Mouse (Mus musculus): ENCODE results near the gene Tuba1c. TPM values are rescaled to one million over a fixed set of nuclear protein-coding genes. Genes with fewer than 3 reads are reported as not detected.

The Tuba1c gene
- 111 and 135 TPM in 2 replicates for polyA plus RNA-seq (2016; fragmentation: Nextera tagmentation; extraction: Ambion mirVana)

DNA sequence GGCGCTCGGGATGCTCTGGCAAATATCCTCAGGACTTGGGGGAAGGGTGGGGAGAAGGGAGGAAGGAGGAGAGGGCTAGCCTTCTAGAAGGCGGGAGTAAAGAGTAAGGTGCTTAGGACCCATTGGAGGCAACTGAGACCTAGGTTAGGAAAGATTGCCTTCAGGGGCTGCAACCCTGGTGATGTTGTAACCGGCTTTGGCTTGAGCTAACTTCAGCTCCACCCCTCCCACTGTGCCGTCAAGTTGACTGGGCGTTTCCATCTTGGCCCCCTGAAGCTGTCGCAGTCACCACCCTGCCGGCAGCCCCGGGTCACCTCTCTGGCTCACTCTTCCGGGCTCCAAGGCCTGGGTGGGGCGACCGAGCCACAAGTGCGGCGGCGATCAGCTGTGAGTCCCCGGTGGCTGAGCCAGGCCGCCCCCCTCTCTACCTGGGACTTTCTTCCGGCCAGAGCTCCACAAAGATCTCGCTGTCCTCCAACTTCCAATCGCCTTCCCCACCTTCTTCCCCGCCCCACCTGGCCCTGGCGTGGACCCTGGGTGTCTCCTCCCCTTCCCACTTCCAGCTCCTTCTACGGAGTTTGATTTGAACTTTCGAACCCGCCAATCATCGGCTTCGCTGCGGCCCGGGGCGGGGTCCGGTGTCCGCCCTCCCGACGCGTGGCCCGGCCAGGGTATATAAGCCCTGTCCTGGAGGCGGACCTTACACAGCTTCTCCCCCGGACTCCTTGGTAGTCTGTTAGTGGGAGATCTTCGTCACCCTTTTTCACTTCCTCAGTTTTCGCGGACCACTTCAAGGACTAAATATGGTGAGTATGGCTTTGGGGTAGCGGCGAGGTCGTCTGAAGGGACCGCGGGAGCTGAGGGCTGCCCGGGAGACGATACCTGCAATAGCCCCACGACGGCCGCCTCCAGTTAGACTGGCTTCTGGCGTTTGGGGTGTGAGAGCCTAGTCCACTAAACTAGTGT is at the start of gene Tuba1c:
Gene Tuba1c, plus strand, starts transcription at position 273 of the 966 bp plus-strand sequence.
- WGBS = under 1% methylated on average over 52 of the region's 52 CpGs
- peaks cover 12% of the 10 kb centered on the region for H3K36me3 ChIP-seq
- peaks cover 45% of the 10 kb centered on the region for H3K4me1 ChIP-seq (replicated peaks)
- peak; percentile 91 for DNase-seq (ENCODE audit: low spot score)
- H3K9me3 ChIP-seq = no peaks in the 10 kb centered on the region
- peak within 1 kb of the TSS; percentile 90 for H3K27ac ChIP-seq
- H3K27me3 ChIP-seq (ENCODE audit: insufficient read depth, poor library complexity, severe bottlenecking) = peaks cover 10% of the 10 kb centered on the region
- H3K4me3 ChIP-seq = peak within 1 kb of the TSS; percentile 64

DNA sequence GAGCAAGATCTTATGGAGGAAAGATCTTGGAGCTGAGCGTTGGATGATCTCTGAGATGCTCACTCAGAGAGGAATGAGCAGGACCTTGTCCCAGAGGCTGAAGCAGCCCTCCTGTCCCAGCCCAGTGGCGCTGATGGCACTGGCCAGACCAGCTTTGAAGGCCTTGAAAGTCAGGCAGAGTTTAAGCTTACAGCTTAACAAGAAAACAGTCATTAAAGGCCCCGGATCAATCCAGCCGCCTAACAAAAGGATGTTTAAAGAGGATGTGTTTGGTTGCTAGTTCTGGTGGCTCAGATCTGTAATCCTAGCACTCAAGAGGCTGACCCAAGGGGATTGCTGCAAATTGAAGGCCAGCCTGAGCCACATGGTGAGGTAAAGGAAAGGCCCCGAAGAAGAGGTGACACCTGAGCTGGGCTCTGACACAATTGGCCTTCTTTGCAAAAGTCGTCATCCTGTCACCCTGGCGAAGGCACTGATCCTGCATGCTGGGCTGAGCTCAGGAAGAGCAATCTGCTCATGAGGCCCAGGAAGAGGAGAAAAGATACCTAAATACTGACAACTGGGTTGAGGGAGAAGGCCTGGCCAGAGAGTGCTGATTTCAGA is 49.6 kb upstream of the Tuba1c start:
- Histone ChIP-seq H3K36me3 (no peaks in the 10 kb centered on the region), H3K9me3 (no peaks in the 10 kb centered on the region), H3K4me3 (no peak overlapping the region), H3K27me3 (ENCODE audit: insufficient read depth, poor library complexity, severe bottlenecking) (no peaks in the 10 kb centered on the region), H3K27ac (peak overlapping the region; percentile 66), H3K4me1 (replicated peaks) (peaks cover 77% of the 10 kb centered on the region)
- no peak for DNase-seq (ENCODE audit: low spot score)
- 54% methylated on average over 7 of the region's 7 CpGs for WGBS

DNA sequence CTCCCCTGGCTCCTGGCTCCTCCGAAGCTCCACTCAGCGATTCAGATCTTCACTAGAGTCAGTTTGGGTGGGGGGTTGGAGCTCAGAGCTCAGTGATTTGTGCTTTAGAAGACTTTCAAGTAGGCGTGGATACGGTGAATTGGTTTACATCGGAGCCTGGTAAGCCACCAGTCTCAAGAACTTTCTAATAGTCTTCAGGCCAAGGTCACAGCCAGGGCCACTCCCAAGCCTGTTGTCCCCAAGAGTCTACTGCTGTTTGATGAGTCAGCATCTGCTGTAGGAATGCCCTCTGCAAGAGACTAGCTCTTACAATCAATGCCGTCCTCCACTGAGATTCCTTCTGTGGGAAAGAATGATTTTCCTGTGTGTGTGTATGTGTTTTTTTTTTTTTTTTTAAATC is 47.6 kb upstream of the Tuba1c start:
- WGBS = 76% methylated on average over 6 of the region's 6 CpGs
- Histone ChIP-seq H3K27ac (peak overlapping the region; percentile 95), H3K4me1 (replicated peaks) (peaks cover 91% of the 10 kb centered on the region), H3K27me3 (ENCODE audit: insufficient read depth, poor library complexity, severe bottlenecking) (no peaks in the 10 kb centered on the region), H3K36me3 (no peaks in the 10 kb centered on the region), H3K4me3 (no peak overlapping the region), H3K9me3 (no peaks in the 10 kb centered on the region)
- DNase-seq (ENCODE audit: low spot score) = no peak

DNA sequence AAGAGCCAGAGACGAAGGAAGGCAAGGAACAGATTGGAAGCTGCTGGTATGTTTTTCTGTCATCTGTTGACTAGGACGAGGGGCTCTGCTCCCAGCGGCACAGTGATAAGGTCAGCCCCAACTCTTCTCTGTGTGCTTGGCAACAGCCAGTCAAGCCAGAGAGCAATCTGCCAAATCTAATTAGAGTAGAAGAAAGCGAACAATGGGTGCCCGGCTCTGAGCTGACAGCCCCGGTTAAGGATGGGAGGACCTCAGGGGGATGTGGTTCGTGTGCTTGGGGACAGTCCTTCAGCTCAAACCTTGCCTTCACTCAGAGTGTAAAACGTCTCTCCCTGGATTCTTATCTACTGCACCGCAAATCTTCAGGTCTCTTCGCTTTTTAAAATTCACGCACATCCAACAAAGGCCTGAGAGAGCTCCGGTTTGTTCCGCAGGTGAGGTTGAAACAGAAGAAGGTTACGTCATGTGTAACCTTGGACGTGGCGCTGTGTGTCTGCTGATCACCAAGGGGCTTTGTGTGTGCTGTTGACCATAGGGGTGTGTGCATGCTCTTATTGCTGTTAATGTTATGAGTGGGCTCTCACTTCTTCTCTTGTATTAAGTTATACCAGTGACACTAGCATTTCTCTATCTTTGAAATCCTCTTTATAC is 46.1 kb upstream of the Tuba1c start:
- Histone ChIP-seq H3K27me3 (ENCODE audit: insufficient read depth, poor library complexity, severe bottlenecking) (no peaks in the 10 kb centered on the region), H3K4me3 (peak overlapping the region; percentile 59), H3K4me1 (replicated peaks) (peaks cover 91% of the 10 kb centered on the region), H3K27ac (peak overlapping the region; percentile 95), H3K36me3 (peaks cover under 1% of the 10 kb centered on the region; the same call in 1 of the 2 replicates), H3K9me3 (no peaks in the 10 kb centered on the region)
- WGBS = 26% methylated on average over 16 of the region's 16 CpGs
- DNase-seq (ENCODE audit: low spot score) = peak; percentile 80

DNA sequence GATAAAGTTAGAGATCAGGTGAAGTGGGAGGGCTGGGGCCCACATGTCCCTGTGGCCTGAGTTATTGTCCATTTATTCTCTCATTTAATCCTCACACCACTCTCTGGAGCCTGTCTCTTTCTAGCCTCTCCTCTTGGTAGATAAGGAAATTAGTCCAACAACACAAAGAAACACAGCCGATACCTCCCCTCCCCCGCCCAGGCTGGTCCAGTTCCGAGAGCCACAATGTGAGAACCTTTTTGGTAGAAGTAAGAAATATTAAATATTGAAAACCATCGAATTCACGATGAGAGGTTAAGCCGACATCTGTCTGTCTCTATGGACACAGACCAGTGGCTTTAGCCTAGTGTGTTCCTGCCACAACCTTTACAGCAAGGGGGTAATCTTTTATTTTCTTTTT is 45.0 kb upstream of the Tuba1c start:
- DNase-seq (ENCODE audit: low spot score) = no peak
- Histone ChIP-seq H3K4me1 (replicated peaks) (peaks cover 92% of the 10 kb centered on the region), H3K4me3 (peak overlapping the region; percentile 59), H3K36me3 (peaks cover 12% of the 10 kb centered on the region), H3K27me3 (ENCODE audit: insufficient read depth, poor library complexity, severe bottlenecking) (no peaks in the 10 kb centered on the region), H3K9me3 (no peaks in the 10 kb centered on the region), H3K27ac (peak overlapping the region; percentile 95)
- WGBS = 28% methylated on average over 6 of the region's 6 CpGs

DNA sequence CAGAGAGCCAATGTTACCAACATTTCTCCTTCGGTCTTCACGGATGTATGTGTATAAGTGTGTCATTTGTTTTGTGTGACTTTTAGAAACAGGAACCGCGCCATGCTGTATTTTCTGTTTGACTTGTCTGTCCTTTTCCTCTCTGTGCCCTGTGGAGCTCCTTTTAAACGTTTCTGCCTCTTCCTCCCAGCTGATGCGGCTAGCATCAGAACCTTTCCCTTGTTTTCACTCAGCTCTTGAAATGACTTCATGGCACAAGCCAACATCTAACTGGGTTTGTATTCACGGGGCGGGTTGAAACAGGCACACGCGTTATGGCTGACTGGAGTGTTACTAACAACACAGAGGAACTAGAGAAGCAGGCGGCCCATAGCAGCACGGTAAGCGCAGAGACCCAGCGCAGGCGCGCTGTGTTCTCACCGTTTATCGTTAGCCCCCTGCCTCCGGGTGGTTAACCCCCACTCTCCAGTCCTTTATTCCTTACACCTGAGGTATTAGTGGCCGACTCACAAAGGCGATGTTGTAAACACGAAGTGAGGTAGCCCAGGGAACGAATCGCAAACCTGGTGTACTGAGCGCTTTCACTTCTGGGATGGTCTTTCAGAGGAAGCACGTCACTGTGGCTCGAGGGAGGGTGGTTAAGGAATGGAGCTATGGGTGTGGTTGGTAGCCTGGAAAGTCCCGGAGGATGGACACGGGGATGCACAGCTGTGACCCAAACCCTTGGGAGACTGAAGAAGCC is 44.3 kb upstream of the Tuba1c start:
- H3K4me3 ChIP-seq = peak overlapping the region; percentile 59
- no peaks in the 10 kb centered on the region for H3K27me3 ChIP-seq (ENCODE audit: insufficient read depth, poor library complexity, severe bottlenecking)
- no peaks in the 10 kb centered on the region for H3K9me3 ChIP-seq
- peak overlapping the region; percentile 95 for H3K27ac ChIP-seq
- 3% methylated on average over 29 of the region's 29 CpGs for WGBS
- H3K4me1 ChIP-seq (replicated peaks) = peaks cover 92% of the 10 kb centered on the region
- peaks cover 12% of the 10 kb centered on the region for H3K36me3 ChIP-seq
- peak; percentile 75 for DNase-seq (ENCODE audit: low spot score)

DNA sequence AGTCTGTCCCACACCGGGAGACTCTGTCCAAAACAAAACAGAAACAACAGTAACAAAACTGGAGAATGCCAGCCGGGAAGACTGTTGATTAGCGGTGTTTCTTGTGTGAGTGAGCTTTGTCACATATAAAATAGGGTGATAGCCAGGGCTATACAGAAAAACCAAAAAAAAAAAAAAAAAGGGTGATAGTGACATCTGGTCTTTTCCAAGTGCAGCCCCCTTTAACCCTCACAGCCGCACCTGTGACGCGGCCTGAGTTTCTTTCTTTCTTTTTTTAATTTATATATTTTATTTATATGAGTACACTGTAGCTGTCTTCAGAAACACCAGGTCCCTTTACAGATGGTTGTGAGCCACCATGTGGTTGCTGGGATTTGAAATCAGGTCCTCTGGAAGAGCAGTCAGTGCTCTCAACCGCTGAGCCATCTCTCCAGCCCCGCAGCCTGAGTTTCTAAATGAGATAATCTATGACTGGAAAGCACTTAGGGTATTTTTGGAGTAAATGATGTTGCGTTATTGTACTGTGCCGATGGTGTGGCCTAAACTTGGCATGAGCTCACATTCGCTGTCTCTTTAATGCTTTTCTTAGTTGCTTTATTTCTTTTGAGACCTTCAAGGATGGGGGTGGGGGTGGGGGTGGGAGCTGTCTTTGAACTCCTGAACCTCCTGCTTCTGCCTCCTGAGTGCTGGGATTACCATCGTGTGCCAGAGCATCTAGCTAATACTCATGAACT is 43.5 kb upstream of the Tuba1c start:
- peaks cover 12% of the 10 kb centered on the region for H3K36me3 ChIP-seq
- DNase-seq (ENCODE audit: low spot score) = peak; percentile 40
- peaks cover 98% of the 10 kb centered on the region for H3K4me1 ChIP-seq (replicated peaks)
- 23% methylated on average over 12 of the region's 12 CpGs for WGBS
- no peaks in the 10 kb centered on the region for H3K9me3 ChIP-seq
- H3K27me3 ChIP-seq (ENCODE audit: insufficient read depth, poor library complexity, severe bottlenecking) = no peaks in the 10 kb centered on the region
- peak overlapping the region; percentile 95 for H3K27ac ChIP-seq
- peak overlapping the region; percentile 59 for H3K4me3 ChIP-seq

DNA sequence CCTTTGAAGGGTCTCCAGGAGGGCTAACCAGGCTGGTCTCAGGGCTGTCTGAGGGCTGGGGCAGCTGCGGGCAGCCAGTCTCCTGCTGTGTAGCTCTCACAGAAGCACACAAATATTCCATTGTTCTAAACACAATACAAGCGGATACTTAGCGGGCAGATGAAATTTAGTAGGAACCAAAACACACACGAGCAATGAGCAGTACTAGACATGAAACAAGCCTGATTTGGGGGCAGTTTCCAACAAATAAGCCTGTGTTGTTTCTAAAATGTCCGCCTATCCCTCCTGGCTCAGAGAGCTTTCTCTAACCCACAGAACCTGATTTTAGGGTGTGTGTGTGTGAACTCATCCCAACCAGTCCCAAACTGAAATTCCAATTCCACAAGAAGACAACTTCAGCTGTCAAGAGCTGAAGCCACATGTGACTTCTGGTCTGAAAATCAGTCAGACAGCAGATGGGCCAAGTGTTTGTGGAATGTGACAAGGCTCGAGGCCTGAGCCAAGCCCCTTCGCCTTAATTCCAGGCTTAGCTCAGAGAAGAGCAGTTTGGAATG is 42.5 kb upstream of the Tuba1c start:
- WGBS = 6% methylated on average over 7 of the region's 7 CpGs
- Histone ChIP-seq H3K27ac (peak overlapping the region; percentile 95), H3K9me3 (no peaks in the 10 kb centered on the region), H3K4me3 (peak overlapping the region; percentile 59), H3K4me1 (replicated peaks) (peaks cover 99% of the 10 kb centered on the region), H3K36me3 (peaks cover 12% of the 10 kb centered on the region), H3K27me3 (ENCODE audit: insufficient read depth, poor library complexity, severe bottlenecking) (no peaks in the 10 kb centered on the region)
- DNase-seq (ENCODE audit: low spot score) = peak; percentile 64

DNA sequence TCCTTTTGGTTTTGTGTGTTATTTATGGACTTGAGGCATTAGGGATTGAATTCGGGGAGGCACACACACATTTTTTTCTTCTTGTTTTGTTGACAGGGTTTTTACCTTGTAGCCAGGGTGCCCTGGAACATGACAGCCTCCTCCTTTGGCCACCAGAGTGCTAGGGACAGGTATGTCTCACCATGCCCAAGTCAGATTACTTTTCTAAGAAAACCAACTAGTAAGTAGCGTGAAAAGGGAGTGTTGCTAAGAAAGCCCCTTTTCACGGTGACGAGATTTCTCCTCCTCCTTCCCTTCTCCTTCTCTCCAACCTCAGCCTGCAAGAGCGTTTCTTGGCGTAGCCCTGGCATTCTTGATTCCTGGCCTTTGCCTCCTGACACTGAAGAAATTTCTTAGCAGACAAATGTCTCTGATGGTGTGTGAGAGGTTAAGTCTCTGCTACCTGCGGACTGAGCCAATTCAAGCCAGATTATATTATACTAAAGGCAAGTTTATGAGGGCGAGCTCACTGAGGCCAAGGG is 42.0 kb upstream of the Tuba1c start:
- Histone ChIP-seq H3K4me3 (peak overlapping the region; percentile 59), H3K27ac (peak overlapping the region; percentile 95), H3K27me3 (ENCODE audit: insufficient read depth, poor library complexity, severe bottlenecking) (no peaks in the 10 kb centered on the region), H3K36me3 (peaks cover 12% of the 10 kb centered on the region), H3K4me1 (replicated peaks) (peaks cover 99% of the 10 kb centered on the region), H3K9me3 (no peaks in the 10 kb centered on the region)
- no peak for DNase-seq (ENCODE audit: low spot score)
- WGBS = 31% methylated on average over 8 of the region's 8 CpGs

DNA sequence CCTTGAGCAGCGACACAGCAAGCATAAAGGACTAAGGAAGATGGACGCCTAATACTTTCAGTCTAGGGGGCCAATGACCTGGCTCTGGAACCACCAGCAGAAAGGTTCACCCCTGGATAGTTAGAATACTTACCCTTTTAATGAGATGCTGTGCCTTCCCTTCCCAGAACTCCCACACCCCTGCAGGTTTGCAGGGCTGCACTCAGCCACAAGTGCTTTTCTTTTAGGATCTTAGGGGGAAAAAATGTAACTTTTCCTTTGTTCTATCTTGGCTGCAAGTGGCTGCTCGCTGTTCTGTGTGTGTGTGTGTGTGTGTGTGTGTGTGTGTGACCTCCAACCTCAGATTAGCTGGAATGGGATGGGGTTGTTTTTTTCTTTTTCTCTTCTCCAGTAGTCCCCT is 40.9 kb upstream of the Tuba1c start:
- 67% methylated on average over 3 of the region's 3 CpGs for WGBS
- no peak for DNase-seq (ENCODE audit: low spot score)
- peak overlapping the region; percentile 59 for H3K4me3 ChIP-seq
- peak overlapping the region; percentile 95 for H3K27ac ChIP-seq
- H3K27me3 ChIP-seq (ENCODE audit: insufficient read depth, poor library complexity, severe bottlenecking) = no peaks in the 10 kb centered on the region
- peaks cover 99% of the 10 kb centered on the region for H3K4me1 ChIP-seq (replicated peaks)
- H3K36me3 ChIP-seq = peaks cover 12% of the 10 kb centered on the region
- no peaks in the 10 kb centered on the region for H3K9me3 ChIP-seq

DNA sequence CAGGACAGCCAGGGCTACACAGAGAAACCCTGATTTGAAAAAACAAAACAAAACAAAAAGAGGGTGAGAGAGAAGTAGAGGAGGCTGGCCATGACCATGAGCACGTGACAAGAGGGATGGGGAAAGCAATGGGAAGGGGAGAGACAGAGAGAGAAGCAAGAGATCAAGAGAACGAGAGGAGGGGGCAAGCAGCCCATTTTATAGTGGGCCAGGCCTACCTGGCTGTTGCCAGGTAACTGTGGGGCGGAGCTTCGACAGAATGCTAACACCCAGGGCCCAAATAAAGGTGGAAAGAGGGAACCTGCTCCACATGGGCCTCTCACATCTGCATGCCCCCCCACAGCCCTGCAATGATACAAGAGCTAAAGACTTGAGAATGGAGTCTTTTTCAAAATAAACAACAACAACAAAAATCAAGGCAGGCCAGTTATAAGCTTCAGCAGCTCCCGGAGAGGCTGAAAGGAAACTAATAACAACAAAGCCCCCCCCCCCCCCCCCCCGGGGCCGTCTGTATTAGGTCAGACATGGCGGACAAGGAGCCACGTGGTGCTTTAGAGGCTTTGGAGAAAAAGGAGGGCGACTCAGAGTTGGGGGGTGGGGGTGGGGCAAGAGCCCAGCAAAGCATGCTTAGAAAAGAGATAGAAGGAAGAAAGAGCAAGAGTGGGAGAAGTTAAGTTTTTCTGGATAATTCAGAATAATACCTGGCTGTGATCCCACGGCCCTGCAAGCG is 39.8 kb upstream of the Tuba1c start:
- DNase-seq (ENCODE audit: low spot score) = peak; percentile 35
- peak overlapping the region; percentile 95 for H3K27ac ChIP-seq
- peak overlapping the region; percentile 53 for H3K4me3 ChIP-seq
- H3K9me3 ChIP-seq = no peaks in the 10 kb centered on the region
- H3K27me3 ChIP-seq (ENCODE audit: insufficient read depth, poor library complexity, severe bottlenecking) = no peaks in the 10 kb centered on the region
- WGBS = 25% methylated on average over 12 of the region's 12 CpGs
- H3K4me1 ChIP-seq (replicated peaks) = peaks cover 89% of the 10 kb centered on the region
- H3K36me3 ChIP-seq = peaks cover 12% of the 10 kb centered on the region
